Mouse (Mus musculus): ENCODE data around the gene Dapk3.

DNA sequence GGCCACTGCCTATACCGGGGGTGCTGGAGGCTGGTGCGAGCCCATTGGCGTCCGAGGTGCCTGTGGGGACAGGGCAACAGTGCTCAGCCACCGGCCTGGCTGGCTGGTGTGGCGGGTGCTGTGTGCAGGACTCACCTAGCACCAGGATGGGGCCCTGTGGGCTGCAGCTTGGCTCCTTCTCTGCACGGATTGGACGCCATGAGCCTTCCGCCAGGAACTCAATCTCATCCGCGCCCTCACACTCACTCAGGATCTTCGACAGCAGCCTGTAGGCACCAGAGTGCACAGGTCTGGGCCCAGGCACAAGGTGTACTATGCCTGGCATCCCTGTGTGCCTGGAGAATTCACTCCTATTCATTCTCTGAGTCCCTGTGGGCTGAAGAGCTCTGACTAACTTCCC, 28.5 kb upstream of the Dapk3 start:
- TF ChIP-seq GATA1 (IDR thresholded peaks at IDR 0.05; ENCODE audit: borderline replicate concordance, low read length) (no peak), CTCF (IDR thresholded peaks at IDR 0.05; ENCODE audit: low read depth, low read length) (no peak), GATA2 (IDR thresholded peaks at IDR 0.05; ENCODE audit: borderline replicate concordance, low read depth, low read length) (no peak), TAL1 (conservative IDR thresholded peaks at IDR 0.05; ENCODE audit: low read depth, low read length) (no peak), POLR2AphosphoS5 (IDR thresholded peaks at IDR 0.05; ENCODE audit: insufficient replicate concordance, low read depth, low read length) (no peak)

All from G1E (cell line).